Mouse (Mus musculus) neutrophil, adult 5-6 weeks (primary cell): ENCODE results near the gene Rufy1. TPM values are rescaled to one million over a fixed set of nuclear protein-coding genes. Genes with fewer than 3 reads are reported as not detected.

Experiments
- ATAC-seq: fragments of 151-379, 151-347 bp; 2 replicates; pipeline ENCODE4 v1.8.0; 2017; ENCODE audit warnings: mild to moderate bottlenecking, moderate TSS enrichment; ENCODE audit not compliant: insufficient number of reproducible peaks, poor library complexity, low FRiP score, severe bottlenecking; ENCODE audit errors: extremely low read depth
- total RNA-seq: library from RNA; stranded (forward); fragments of 200-1000 nt; gene quantifications from 2 replicates; pipeline ENCODE4 v1.2.3, GENCODE M21; 2017

Gene Rufy1
- total RNA-seq, 1 experiment from 2014 or later, result 52.7 TPM

DNA sequence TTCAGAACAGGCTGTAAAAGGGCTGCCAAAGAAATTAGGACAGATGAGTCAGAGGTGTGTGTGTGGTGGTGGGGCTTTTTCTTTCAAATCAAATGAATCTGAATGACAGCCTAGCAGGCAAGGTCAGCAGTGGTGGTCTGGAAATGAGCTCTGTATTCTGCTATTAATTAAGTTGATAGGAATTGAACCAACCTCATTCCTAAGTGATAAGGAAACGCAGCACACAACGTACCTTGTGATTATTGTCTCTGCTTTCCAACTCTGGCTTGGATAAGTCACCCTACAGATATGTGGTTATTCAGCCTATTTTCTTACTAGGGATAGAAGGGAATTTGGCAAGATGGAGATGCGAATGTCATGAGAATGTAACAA is 1.1 kb upstream of the Rufy1 start:
- no peak for ATAC-seq

DNA sequence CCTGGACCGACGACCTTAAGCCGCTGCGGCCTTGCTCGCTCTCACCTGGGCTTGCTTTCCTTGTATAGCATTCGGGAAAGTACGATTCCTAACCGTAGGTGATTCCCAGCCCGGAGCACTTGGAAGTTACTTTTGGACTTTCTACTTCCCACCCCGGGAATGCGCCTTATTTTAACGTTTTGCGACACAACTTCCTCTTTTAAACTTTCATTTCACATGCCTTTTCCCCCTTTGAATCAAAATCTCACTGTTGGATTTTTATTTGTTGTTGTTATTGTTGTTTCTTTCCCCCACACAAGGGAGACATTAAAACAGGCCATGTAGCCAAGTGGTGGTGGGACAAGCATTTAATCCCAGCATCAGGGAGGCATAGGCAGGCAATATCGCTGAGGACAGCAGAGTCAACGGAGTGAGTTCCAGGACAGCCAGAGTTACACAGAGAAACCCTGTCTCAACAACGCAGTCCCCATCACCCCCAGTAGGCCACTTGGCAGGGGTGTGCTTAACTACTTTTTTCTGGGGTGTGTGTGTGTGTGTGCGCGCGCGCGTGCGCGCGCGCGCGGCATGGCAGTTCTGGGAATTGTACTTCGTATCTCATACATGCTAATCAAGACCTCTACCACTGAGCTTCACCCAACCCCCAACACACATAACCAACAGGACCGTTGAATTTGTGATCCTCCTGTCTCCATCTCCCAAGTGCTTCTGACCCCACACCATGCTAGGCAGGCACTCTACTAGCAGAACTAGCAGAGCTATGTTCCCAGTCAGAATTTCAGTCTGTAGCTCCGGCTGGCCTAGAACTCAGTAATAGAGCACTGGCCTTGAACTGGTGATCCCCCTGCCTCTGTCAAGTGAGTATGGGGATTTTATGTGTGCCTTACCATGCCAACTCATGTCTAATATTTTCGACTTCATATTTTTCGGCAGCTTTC is 476 bp upstream of the Rufy1 start:
- ATAC-seq, result no peak

DNA sequence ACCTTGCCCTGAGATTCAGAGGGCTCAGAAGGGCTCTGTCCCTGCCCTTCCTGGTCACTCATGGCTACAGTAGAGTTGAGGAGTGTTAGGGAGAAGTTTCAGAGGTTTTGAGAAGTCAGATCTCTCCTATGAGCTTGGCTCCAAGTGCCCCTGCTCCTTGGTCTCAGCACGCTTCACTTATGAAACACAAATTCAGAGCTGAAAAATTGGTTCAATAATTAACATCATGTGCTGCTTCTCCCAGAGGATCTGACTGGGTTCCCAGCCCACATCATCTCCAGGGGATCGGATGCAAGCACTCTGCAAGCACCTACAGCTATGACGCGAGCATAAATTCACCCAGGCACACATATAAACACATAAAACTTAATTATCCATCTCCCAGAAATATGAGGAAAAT is 4.9 kb downstream of the Rufy1 start:
- ATAC-seq, result no peak

DNA sequence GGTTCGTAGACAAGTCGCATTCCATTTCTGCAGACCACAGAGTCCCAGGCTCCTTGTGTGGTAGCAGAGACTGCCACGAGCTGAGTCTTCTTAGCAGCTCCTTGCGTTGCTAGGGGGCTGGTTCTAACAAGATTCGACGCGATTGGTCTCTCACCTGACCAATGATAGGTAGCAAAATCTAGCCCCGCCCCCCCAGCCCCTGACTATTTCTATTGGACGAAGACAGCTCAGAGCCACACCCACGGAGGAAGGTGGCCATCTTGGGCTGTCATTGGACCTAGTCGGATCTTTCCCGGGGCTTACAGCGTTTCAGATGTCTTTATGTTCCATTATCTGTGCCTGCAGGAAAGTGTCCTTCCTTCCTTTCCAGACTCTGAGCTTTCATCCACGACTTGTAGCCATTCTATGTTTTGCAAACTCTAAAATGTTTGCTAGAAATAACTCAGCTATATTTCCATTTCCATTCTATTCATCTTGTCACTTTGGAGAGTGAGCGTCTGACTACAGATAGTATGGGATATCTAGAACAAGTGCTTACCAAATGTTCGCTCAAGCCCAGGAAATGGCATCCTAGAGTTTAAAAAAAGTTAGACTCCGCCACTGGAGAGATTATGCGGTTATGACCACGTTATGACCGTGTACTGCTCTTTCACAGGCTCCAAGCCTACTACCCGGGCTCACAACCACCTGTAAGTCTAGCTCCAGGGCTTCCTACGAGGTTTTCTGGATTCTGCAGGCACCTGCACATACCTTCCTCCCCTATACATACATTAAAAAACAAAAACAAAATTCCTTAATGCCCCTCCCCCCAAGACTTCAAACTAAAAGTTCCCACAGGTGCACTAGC is 8.8 kb downstream of the Rufy1 start:
- ATAC-seq, result peak; percentile 58

DNA sequence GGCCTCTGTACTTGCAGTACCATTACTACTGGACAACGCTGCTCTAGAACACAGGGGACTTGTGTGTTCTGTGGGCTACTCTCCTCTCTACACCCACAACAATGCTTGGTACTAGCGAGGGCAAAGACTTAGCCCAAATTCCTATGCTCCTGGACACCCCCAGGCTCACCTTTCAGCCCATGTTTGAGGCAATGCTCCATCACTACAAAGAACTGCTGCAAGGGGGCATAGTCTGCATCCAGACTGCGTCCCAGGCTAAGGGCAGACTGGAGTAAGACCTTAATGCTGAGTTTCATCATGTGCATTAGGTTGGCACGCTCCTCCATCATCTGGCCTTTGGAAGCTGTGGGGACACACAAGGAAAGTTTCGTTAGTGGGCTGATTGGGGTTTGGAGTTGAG is 9.5 kb downstream of the Rufy1 start:
- no peak for ATAC-seq

DNA sequence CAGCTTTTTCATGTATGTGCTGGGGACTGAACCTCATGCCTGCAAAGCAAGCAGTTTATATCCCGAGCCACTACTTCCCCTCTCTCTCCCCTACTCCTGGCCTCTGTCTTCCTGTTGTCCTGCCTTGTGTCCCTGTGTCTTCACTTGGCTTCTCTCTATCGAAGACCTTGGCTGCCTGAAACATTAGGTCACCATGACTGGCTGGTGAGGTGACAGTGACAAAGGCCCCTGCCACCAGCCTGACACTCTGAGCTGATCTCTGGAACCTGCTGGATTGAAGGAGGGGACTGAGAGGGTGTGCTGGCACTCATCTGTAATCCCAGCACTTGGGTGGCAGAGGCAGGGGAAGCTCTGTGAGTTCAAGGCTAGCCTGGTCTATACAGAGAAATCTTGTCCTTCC is 13.1 kb downstream of the Rufy1 start:
- no peak for ATAC-seq

DNA sequence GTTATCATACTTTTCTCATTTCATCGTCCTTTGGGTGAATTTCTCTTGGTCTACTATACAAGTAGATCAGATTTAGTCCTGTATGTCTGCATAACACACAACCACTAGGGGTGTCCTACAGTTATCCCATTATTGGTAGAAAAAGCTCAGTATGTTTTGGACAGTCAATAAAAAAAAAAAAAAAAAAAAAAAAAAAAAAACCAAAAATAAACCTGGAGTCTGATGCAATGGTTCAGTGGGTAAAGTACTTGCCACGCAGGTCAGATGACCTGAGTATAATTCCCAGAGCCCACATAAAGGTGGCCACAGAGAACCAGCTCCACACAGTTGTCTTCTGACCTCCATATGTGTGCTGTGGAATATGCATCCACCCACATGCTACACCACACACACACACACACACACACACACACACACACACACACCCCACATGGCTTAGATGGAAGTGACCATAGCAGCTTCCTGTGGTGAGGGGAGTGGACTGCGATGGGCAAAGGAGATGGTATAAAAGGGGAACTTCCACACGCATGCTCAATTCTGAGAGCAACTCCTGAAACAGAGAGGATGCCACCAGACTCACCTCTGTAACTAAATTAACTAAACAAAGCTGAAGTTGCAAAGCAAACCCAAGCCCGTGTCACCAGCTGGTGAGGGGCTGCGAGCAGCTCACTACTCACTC is 15.2 kb downstream of the Rufy1 start:
- peak; percentile 82 for ATAC-seq

DNA sequence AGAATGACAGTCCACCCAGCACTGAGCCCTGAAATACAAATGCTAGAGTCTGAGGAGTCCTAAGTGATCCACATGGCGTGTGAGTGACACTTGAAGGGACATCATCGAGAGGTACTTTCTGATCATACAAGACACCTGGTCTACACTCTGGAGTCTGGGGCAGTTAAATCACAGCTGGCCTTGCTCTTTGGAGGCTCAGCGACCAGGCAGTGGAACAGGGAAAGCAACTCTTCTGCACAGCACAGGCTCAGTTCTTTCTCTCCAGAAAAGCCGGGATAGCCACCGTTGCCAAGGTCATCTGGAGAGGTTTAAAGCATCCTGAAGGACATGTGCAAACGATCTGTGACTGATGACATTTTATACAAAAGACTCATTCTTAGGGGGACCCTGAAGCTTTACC is 23.7 kb downstream of the Rufy1 start:
- ATAC-seq, result no peak

DNA sequence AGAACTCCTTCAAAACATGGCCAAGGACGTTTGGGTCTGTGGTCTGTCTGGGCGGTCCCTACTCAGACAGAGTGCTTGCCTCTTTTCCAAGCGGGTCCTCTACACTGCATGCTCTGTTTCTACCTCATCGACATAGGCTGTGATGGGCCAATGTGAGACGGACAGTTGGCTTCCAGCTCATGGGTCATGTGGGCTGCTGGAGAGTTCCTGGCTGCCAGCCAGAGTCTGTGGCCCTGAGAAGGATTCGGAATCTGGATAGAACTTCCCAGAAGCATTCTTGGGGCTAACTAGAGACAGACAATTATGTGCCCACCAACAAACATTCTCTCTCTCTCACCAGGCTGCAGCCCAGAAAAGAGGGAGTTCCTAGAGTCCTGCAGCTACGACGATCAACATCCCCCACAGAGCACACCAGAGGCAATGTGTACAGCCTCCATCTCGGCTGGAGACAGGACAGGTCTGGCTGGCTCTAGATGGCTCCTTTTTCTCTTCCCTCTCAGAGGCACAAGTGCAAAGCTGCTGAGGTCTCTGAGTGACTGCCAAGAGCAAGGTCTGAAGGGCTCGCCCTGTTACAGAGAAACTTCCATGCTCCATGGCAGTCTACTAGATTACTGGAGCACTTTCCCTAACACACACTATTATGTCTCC is 27.4 kb downstream of the Rufy1 start:
- ATAC-seq, result no peak

DNA sequence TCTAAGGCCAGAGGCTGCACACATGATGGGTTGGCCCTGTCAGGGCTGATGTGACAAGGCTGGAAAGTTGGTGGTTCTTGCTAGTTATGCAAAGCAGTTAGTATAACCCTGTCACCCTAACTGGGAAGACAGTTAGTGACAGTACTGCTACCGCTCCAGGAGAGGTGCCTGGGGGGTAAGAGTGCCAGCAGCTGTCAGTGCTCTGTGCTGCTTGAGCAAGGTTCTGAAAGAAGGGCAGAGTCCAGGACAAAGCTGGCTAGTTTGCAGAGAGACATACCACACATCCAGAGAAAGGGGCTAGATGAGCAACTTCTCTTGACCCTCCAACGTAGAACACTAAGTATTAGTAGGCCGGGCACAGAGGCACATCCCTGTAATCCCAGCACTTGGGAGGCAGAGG is 28.4 kb downstream of the Rufy1 start:
- no peak for ATAC-seq

DNA sequence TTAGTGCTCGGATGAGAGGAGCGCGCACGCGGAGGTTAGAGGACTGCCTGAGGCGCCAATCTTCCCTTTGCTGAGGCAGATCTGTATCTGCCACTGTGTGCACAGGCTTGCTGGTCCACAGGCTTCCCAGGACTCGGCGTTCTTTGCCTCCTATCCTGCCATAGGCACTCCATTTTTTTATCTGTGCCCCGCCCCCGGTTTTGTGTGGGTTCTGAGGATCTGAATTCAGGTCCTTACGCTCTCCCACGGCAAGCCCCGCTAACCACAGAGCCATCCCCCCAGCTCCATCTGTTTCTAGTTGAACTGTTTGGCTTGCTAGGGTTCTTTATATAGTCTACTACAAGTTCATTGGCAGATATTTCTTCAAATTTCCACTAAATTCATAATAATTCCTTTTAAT is 32.1 kb downstream of the Rufy1 start:
- no peak for ATAC-seq

DNA sequence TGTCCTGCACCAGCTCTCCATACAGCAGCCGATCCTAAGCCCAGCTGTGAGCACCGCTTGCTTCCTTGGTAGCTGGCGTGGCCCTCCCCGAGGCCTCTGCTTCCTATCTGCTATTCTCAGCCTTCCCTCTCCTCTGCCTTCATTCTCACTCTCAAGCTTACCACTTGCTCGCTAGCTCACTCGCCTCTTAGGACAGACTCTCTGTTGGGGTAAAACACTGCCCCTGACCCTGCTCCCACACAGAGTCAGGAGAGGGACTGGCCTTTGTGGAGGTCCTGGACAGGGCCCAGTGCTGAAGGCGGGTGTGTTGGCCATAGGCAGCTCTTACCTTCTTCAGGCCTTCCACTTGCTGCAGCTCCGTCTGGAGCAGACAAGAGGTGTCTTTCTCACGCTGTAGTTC is 33.6 kb downstream of the Rufy1 start:
- ATAC-seq, result no peak

DNA sequence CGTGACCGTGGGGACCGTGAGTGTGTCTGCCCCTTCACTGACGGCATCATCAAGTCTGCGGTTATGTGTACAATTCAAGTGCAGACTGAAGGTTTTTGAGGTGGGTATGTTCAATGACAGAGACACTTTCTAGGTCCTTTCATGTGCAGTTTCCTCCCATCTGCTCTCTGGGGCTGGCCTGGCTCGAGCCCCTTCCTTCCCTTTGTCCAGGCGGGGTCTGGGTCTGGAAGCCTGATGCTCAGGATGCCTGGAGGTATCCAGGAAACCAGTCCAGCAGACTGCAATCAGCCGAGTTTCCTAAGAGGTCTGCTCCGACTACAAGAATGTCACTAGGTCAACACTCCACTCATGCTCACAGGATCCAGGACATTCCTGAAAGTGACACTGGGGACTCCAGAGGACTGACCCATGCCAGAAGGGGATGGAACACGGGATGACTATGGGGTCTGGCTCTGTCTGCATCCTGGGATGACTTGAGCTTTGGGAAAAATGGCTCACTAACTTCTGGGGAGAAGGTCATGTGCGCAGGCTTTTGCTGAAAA is 34.1 kb downstream of the Rufy1 start:
- ATAC-seq, result no peak

DNA sequence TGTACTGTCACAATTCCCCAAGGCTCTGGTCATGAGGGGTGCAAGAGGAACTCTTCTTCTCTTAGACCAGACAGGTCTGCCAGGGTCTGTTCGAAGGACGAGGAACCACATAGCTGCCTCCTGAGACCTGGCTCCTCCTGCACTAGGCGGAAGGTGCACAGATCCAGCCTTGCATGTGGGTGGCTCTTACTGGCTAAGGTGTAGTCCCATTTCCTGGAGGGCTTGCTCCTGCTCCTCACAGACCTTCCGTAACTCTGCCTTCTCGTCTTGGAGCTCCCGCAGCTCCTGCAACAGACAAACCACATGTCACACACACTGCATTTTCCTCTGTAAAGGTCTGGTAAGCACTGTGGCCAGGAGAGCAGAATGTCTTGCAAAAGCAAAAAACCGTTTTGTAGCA is 36.2 kb downstream of the Rufy1 start:
- ATAC-seq, result no peak

DNA sequence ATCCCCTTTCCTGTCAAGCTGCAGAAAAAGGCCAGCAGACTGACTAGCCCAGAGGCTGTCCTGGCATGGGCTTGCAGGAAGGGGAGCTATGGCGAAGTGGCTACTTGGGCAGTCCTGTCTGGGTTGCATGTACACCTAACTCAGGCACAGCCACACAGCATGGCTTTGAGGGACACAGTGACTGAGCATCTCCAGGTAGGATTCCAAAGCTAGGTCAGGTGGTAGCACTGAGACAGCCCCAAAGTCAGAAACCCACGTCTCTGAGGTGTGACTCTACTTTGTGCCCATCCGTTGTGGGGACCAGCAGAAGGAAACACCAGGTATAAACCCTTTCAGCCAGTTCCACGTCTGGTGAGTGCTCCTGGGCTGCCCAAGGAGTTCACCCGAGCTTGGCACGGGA is 37.6 kb downstream of the Rufy1 start:
- ATAC-seq, result no peak

DNA sequence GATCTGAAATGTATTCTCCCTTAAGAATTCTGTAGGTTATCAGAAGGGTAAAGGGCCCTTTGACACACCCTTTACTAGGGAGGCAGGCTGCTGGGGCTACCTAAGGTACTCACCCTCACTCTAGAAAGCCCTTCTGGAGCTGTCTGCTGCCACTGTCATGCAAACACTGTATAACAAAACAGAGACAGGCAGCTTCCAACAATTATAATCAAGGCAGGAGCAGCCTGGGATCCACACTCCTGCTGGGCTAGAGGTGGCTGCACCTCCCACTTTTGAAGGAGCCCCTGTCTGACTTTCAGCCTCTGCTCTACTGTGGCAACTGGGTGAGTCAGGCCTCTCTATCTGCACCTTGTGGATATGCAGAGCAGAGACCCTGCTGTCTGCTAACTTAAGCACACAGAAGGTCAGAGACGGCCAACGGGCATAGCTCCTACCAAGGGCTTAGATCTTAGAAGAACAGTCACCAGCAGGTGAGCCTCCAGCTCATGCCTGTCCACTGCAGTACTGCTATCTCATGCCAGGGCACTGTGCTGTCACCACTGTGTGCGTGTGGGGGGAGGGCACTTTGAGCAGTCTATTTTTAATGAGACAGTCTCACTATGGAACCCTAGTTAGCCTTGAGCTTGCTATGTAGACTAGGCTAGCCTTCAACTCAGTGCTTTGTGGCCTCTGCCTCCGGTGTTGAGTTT is 39.5 kb downstream of the Rufy1 start:
- ATAC-seq, result no peak

DNA sequence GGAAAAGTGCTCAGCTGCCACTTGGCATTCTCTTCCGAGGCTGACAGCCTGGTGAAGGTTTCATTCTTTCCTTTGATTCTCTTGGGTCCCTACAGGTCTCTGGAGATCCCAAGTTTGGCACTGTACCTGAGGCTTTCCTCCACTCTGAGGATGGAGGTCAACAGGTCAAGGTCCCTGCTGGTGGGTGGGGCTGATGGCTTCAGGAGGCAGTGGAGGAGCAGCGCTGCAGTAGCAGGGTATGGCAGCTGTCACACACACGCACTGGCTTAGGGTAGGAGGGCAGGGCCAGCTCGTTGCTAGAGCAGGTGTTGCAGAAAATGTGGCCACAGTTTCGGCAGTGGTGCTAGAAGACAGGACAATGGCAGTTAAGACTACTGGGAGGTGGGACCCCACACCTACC is 41.3 kb downstream of the Rufy1 start:
- no peak for ATAC-seq

DNA sequence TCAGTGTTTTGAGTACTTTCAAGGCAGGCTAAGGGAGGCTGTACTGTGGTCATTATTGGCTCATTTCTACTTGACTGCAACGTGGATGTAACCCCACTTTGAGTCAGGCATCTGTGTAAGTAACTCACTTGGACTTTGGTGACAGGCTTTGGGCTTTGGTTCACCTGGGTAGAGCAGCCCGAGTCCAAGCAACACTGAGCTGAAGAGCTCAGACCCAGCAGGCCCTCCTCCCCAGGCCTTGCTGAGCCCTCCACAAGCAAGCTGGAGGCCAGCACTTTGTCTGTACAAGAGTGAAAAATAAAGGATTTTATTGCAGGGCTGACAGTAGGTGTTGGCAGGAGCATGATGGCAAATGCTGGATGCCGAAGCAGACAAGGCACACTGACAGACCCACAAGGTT is 41.9 kb downstream of the Rufy1 start:
- no peak for ATAC-seq
